Mouse (Mus musculus) cortical plate, adult 2 months (tissue): ENCODE measurements around the gene Ak3. TPM values are rescaled to one million over a fixed set of nuclear protein-coding genes. Genes with fewer than 3 reads are reported as not detected.
A peak's percentile ranks its signal among the peaks of the same experiment; 100 is the strongest.

ENCODE experiments used
- H3K27ac ChIP-seq: fragments of 200-500 bp; 2 replicates; pipeline ENCODE4 v1.5.1; 2012; ENCODE audit warnings: low read length, control low read depth, inconsistent platforms; ENCODE audit not compliant: insufficient read depth
- H3K4me1 ChIP-seq: fragments of 200-500 bp; 2 replicates; pipeline ENCODE4 v1.6.1; 2011; ENCODE audit warnings: low read length; ENCODE audit not compliant: control insufficient read depth, insufficient read depth
- H3K4me3 ChIP-seq: fragments of 200-500 bp; 2 replicates; pipeline ENCODE4 v1.5.1; 2011; ENCODE audit warnings: mild to moderate bottlenecking, low read length, control low read depth; ENCODE audit not compliant: insufficient read depth
- CTCF ChIP-seq: fragments of 200-500 bp; IDR thresholded peaks from 2 replicates; pipeline ENCODE4 v1.5.1; 2011; ENCODE audit warnings: mild to moderate bottlenecking, control low read depth, low read length; ENCODE audit not compliant: insufficient read depth; ENCODE audit errors: extremely low read depth
- POLR2A ChIP-seq: fragments of 200-500 bp; IDR thresholded peaks from 2 replicates; pipeline ENCODE4 v1.6.1; 2011; ENCODE audit warnings: mild to moderate bottlenecking, low read length, control low read depth; ENCODE audit not compliant: insufficient read depth; ENCODE audit errors: extremely low read depth
- polyA plus RNA-seq: library from polyadenylated mRNA; depleted of rRNA; stranded (reverse); fragments of >200 nt; gene quantifications from 2 replicates; pipeline ENCODE4 v1.2.3, GENCODE M21; 2012

The Ak3 gene
- polyA plus RNA-seq, 1 experiment = 71.0 TPM

DNA sequence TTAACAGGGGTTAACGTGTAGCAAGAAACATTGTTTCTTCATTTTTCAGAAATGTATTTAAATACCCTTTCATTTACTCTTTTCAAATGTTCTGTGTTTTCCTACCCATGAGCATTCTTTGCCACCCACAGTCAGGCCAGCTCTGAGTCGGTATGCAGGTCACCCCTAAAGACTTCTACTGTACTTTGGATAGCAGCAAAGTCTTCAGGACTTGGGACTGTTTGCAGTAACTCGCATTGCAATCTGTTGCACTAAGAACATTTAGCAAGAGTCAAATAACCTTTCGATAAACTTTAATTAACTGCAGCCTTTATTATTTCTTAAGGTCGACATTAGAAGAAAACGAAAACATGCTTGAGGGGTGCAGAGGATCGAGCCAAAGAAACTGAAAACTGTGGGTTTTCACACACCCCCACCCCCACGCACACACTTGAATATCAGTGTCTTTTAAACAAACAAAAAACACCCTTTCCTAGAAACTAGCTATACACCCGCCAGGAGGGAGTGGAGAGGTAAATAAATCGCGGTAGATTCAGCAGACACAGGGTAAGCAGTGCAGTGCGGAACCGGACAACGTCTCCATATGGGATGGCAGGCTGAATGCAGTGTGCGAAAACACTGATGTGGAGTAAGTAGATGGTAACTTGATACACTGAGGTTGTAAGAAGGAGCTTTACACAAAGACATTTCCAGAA is 1.7 kb downstream of the Ak3 start:
- H3K4me1 ChIP-seq = peaks cover 3% of the 10 kb centered on the region
- H3K27ac ChIP-seq = no peak overlapping the region
- H3K4me3 ChIP-seq = peak overlapping the region; percentile 85
- TF ChIP-seq CTCF (no peak), POLR2A (no peak)

DNA sequence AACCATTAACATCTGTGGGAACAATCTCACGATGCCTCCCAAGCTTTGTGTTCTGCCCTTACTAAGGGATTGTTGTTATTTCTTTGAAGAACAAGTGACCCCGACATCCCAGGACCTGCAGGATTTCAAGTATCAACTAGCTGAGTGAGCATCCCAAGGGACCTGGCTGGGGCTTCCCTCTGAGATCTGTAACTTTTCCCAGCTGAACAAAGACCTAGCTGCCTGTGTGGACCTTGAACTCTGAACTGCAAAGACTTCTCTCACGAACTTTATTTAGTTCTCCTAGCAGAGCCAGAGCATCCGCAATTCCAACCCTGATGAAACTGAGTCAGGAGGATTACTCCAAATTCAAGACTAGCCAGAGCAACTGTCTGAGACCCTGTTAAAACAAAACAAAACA is 2.4 kb downstream of the Ak3 start:
- H3K27ac ChIP-seq = no peak overlapping the region
- TF ChIP-seq CTCF (no peak), POLR2A (no peak)

DNA sequence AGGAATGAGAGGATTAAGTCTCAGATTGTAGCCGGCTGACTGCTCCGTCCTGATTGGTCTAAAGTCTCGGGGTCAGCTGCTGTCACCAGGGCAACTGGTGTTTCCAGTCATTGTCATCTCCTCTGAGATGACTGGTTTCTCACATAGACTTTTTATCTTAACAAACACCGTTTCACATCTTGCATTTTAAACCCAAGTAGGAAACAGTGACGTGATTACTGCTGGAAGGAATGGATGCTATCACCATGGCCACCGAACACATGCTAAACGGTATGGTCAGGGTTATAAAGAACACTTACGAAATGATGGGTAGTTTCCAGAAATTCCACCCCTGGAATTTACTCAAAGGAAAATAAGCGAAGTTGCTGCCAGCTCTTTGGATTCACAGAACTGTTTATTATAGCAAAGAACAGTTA is 3.4 kb downstream of the Ak3 start:
- TF ChIP-seq POLR2A (no peak), CTCF (no peak)
- Histone ChIP-seq H3K4me1 (peaks cover 3% of the 10 kb centered on the region), H3K4me3 (no peak overlapping the region), H3K27ac (no peak overlapping the region)

More for the DNA sequence above, 2.4 kb downstream of the Ak3 start:
- no peak overlapping the region for H3K4me3 ChIP-seq
- H3K4me1 ChIP-seq = peaks cover 3% of the 10 kb centered on the region

DNA sequence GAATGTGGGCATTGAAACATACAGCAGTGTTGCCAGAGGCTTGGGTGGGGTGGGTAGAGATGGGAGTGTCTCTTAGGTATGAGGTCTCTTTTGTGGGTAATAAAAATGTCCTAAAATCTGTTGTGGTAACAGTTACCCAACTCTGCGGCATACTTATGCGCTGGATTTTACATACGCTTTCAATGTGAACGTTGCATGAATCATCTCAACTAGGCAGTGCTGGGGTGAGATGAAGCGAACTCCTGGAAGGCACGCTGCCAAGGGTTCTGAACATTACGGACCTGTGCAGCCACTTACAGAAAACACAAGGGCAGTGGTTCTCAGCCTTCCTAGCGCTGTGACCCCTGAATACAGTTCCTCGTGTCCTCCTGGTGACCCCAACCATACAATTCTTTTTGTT is 5.1 kb downstream of the Ak3 start:
- Histone ChIP-seq H3K4me1 (peaks cover 3% of the 10 kb centered on the region), H3K4me3 (no peak overlapping the region), H3K27ac (no peak overlapping the region)
- TF ChIP-seq CTCF = no peak
- TF ChIP-seq POLR2A = no peak

DNA sequence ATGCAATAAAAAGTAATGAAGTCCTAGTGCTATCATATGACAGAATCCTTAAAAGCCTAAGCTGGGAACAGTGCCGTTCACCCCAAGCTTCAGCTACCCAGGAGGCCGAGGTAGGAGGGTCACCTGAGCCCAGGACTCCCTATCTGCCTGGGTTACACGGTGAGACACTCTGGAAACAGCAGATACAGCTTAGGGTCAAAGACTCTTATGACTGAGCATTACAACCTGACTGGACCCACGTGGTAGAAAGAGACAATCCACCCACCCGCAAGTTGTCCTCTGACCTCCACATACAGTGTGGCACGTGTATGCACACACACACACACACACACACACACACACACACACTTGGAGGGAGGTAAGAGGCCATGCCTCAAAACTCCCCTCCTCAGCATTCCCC is 5.6 kb downstream of the Ak3 start:
- Histone ChIP-seq H3K4me3 (no peak overlapping the region), H3K27ac (no peak overlapping the region), H3K4me1 (peaks cover 3% of the 10 kb centered on the region)
- TF ChIP-seq POLR2A = no peak
- no peak for TF ChIP-seq CTCF

DNA sequence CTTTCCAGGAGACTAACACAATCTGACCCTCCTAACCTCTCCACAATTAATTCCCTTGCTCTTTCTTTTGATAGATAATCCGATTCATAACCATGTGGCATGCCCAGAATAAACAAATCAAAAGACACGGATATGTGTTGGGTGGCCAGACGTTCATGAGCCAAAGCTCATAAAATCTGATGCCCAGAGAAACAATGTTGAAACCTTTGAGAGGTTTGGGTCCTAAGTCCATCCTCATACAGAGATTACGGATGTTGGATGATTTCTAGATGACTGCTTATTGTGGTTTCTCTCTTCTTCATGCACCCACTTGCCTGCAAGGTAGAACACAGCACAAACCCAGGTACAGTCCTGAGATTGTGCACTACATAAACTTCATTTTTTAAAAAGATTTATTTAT is 7.6 kb downstream of the Ak3 start:
- Histone ChIP-seq H3K4me1 (peaks cover 3% of the 10 kb centered on the region), H3K4me3 (no peak overlapping the region), H3K27ac (no peak overlapping the region)
- no peak for TF ChIP-seq CTCF
- no peak for TF ChIP-seq POLR2A

DNA sequence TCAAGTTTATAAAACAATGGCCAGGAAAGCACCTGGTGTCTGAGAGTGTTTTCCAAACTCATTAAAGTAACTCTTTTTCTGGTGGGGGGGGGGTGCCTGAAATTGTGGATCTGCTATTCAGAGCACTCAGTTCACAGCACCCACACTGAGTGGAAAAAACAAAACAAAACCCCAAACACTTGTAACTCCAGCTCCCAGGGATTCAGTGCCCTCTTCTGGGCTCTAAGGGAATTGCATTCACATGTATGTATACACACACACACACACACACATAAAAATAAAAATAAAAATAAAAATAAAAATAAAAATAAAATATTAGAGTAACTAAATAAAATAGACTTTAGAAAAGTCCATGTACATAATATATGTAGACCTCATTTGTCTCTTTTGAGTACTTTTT is 8.4 kb downstream of the Ak3 start:
- TF ChIP-seq POLR2A (no peak), CTCF (no peak)
- no peak overlapping the region for H3K27ac ChIP-seq

DNA sequence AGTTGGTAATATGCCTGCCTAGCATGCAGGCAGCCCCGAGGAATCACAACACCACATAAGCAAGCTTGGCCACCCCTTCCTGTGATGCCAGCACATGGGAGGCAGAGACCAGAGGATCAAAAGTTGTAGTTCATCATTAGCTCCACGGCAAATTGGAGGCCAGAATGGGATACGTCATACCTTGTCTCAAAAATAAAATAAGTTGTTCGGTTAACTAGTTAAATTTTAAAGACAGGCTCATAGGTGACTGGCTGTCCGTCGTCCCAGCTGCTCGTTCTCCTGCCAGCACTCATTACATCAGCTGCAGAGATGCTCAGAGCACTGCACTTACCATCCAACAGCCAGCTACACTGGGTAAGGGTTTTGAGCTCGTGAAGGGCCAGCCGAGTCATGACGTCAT is 10.2 kb downstream of the Ak3 start:
- Histone ChIP-seq H3K4me1 (peaks cover 3% of the 10 kb centered on the region), H3K27ac (no peak overlapping the region), H3K4me3 (no peak overlapping the region)
- TF ChIP-seq CTCF = no peak
- TF ChIP-seq POLR2A = no peak

More for the DNA sequence above, 8.4 kb downstream of the Ak3 start:
- H3K4me1 ChIP-seq = peaks cover 3% of the 10 kb centered on the region
- no peak overlapping the region for H3K4me3 ChIP-seq

DNA sequence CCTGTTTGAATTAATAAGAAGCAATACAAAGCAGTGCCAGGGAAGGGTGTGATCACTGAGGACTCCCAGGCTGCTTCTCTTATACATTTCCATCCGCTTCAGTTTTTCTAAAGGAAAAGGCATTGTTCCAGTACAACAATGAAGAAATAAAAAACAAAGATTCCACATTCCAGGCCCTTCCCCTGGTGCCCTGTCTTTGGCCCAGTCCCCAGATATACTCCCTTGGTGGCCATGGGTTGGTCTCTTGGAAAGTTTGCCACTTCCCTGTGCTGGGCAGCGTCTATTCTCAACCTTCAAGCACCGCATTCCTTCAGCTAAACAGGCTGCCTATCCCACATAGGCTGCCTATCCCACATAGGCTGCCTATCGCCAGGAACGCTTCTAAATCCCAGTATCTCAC is 10.7 kb downstream of the Ak3 start:
- TF ChIP-seq CTCF = no peak
- TF ChIP-seq POLR2A = no peak
- no peak overlapping the region for H3K4me3 ChIP-seq

DNA sequence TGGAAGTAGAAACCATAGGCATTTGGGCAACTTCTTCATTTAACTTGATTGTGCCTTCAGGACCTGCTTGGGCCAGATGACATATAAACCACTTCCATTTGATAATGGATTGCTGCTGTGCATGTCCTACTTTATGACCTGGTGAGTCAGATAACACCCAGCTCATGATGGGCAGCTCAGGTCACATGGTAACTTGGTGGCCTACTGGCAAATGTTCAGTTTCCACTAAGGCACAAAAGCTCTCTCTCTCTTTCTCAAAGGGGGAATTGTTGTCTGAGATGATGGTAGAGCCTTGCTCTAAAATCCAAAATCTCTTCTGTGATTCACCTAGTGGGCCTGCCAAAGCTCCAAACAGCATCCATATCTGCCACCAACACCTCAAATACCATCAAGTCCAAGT is 15.1 kb downstream of the Ak3 start:
- Histone ChIP-seq H3K27ac (peak overlapping the region; percentile 74), H3K4me1 (no peaks in the 10 kb centered on the region), H3K4me3 (no peak overlapping the region)
- TF ChIP-seq POLR2A = no peak
- no peak for TF ChIP-seq CTCF

More for the DNA sequence above, 10.7 kb downstream of the Ak3 start:
- Histone ChIP-seq H3K27ac (no peak overlapping the region), H3K4me1 (peaks cover 2% of the 10 kb centered on the region)
